Mouse (Mus musculus) forebrain, embryonic 15.5 days (tissue): ENCODE measurements around the gene Ddo. TPM values are rescaled to one million over a fixed set of nuclear protein-coding genes. Genes with fewer than 3 reads are reported as not detected.
A peak's percentile ranks its signal among the peaks of the same experiment; 100 is the strongest.

ENCODE experiments used
- ATAC-seq: fragments of 200-750 bp; cut with Nextera tagmentation; replicated peaks from 2 replicates; pipeline ENCODE4 v1.8.0; 2017; ENCODE audit warnings: mild to moderate bottlenecking, moderate TSS enrichment, moderate library complexity
- H3K27ac ChIP-seq: fragments of 300-500 bp; sonication (generic); replicated peaks from 2 replicates; pipeline ENCODE4 v1.5.1; 2015; ENCODE audit warnings: mild to moderate bottlenecking, inconsistent platforms
- H3K27me3 ChIP-seq: fragments of 300-500 bp; sonication (generic); 2 replicates; pipeline ENCODE4 v1.6.1; 2015; ENCODE audit warnings: inconsistent platforms
- H3K36me3 ChIP-seq: fragments of 300-500 bp; sonication (generic); 2 replicates; pipeline ENCODE4 v1.6.1; 2015; ENCODE audit warnings: mild to moderate bottlenecking, inconsistent platforms
- H3K4me1 ChIP-seq: fragments of 300-500 bp; sonication (generic); 2 replicates; pipeline ENCODE4 v1.6.1; 2015; ENCODE audit warnings: inconsistent platforms
- H3K4me2 ChIP-seq: fragments of 300-500 bp; sonication (generic); replicated peaks from 2 replicates; pipeline ENCODE4 v1.6.1; 2015; ENCODE audit warnings: mild to moderate bottlenecking, inconsistent platforms
- H3K4me3 ChIP-seq: fragments of 300-500 bp; sonication (generic); 2 replicates; pipeline ENCODE4 v1.5.1; 2015; ENCODE audit warnings: mild to moderate bottlenecking, inconsistent platforms
- H3K9ac ChIP-seq: fragments of 300-500 bp; sonication (generic); replicated peaks from 2 replicates; pipeline ENCODE4 v1.6.1; 2015; ENCODE audit warnings: mild to moderate bottlenecking, inconsistent platforms
- H3K9me3 ChIP-seq: fragments of 300-500 bp; sonication (generic); 2 replicates; pipeline ENCODE4 v1.6.1; 2016; ENCODE audit warnings: inconsistent platforms
- WGBS: fragments of 180-500 bp; shearing (Covaris S2); methylation state at CpG from one replicate; pipeline ENCODE4 v1.1.7; 2015; ENCODE audit warnings: mixed read lengths; 5-methylcytosine and 5-hydroxymethylcytosine counted together
- polyA plus RNA-seq: library from polyadenylated mRNA; unstranded; fragments of >200 nt; fragmentation: Nextera tagmentation; extraction: Ambion mirVana; gene quantifications from 2 replicates; pipeline ENCODE4 v1.2.1, GENCODE M21; 2015

Gene Ddo
- polyA plus RNA-seq, 1 experiment from 2014 or later, result 1.5 TPM

DNA sequence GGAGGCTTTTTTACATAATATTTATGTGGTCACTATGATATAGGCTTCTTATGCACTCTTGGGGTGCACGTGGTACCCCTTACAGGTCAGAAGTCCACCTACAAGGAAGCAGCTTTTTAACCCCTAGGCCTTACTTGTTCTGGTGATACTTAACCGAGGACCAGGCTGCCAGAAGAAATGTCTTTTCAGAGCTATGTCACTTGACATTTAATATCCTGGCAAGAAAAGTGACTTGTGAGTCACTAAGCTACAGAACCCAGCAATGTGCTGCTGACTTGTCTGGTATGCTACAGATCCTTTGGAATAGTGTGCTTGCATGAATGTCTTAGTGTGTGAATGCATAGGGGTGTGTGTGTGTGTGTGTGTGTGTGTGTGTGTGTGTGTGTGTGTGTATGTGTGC is 57.6 kb downstream of the Ddo start:
- no peaks in the 10 kb centered on the region for H3K27me3 ChIP-seq
- no peaks in the 10 kb centered on the region for H3K9me3 ChIP-seq
- H3K27ac ChIP-seq, result no peak overlapping the region
- 79% methylated on average over 2 of the region's 2 CpGs for WGBS
- H3K36me3 ChIP-seq, result no peaks in the 10 kb centered on the region
- no peak overlapping the region for H3K9ac ChIP-seq
- no peak for ATAC-seq
- peaks cover 12% of the 10 kb centered on the region for H3K4me1 ChIP-seq
- H3K4me3 ChIP-seq, result no peak overlapping the region
- no peak overlapping the region for H3K4me2 ChIP-seq

DNA sequence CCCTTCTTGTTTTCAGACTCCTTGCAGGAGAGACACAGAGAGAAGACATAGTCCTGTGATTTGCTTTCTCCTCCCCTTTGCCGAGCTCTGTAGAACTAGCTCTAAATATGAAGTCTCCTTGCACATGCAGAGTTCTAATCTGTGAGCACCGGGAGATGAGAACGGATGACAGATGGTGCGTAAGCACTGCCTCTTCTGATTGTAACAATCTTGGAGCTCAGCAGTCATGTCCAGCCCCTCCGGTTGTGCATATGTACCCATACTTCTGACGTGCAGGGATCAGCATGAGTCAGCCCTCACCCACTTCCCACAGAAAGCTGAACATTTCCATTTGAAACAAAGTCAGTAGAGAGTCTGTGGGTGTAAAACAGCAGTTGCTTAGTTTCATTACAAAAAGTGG is 58.5 kb downstream of the Ddo start:
- Histone ChIP-seq H3K4me3 (no peak overlapping the region), H3K36me3 (no peaks in the 10 kb centered on the region), H3K9me3 (no peaks in the 10 kb centered on the region), H3K27me3 (no peaks in the 10 kb centered on the region), H3K27ac (no peak overlapping the region), H3K9ac (no peak overlapping the region), H3K4me2 (no peak overlapping the region), H3K4me1 (peaks cover 7% of the 10 kb centered on the region)
- WGBS, result 69% methylated on average over 6 of the region's 6 CpGs
- no peak for ATAC-seq

- Histone ChIP-seq H3K27me3 (no peaks in the 10 kb centered on the region), H3K36me3 (no peaks in the 10 kb centered on the region), H3K4me3 (no peak overlapping the region), H3K9me3 (no peaks in the 10 kb centered on the region), H3K27ac (no peak overlapping the region), H3K9ac (no peak overlapping the region), H3K4me2 (no peak overlapping the region), H3K4me1 (peaks cover under 1% of the 10 kb centered on the region; the same call in 1 of the 2 replicates)
- 15% methylated on average over 1 of the region's 1 CpGs for WGBS
- no peak for ATAC-seq
Measured at GRCm38 (mm10) chr10:40688873-40689272, 59.1 kb downstream of the Ddo start.

DNA sequence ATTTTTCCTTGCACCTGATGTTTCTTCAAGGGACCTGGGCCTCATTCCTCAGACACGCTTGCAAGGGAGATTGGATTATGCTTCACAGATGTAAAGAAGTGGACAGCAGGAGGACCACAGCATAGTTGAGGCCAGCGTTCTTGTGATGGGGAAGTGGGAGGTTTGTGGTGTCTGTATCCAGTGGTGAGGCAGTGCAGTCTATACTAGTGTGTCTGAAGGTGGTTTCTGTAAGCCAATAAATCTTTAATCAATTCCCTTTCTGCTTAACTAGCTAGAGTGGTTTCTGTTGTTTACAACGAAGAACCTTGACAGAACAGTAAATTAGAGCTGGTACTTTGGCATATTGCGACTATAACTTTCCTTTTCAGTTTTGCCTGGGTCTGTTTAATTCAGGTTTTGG is 68.8 kb downstream of the Ddo start:
- H3K9ac ChIP-seq, result no peak overlapping the region
- ATAC-seq, result no peak
- no peaks in the 10 kb centered on the region for H3K9me3 ChIP-seq
- H3K36me3 ChIP-seq, result no peaks in the 10 kb centered on the region
- no peaks in the 10 kb centered on the region for H3K27me3 ChIP-seq
- 83% methylated on average over 4 of the region's 4 CpGs for WGBS
- no peaks in the 10 kb centered on the region for H3K4me1 ChIP-seq
- H3K4me2 ChIP-seq, result no peak overlapping the region
- no peak overlapping the region for H3K27ac ChIP-seq
- no peak overlapping the region for H3K4me3 ChIP-seq

GRCm38 (mm10) chr10:40711127-40711526 is 81.3 kb downstream of the Ddo start:
- Histone ChIP-seq H3K9ac (no peak overlapping the region), H3K27me3 (no peaks in the 10 kb centered on the region), H3K9me3 (no peaks in the 10 kb centered on the region), H3K36me3 (no peaks in the 10 kb centered on the region), H3K27ac (no peak overlapping the region; the same call in 1 of the 2 replicates), H3K4me3 (no peak overlapping the region), H3K4me1 (no peaks in the 10 kb centered on the region), H3K4me2 (no peak overlapping the region)
- ATAC-seq, result no peak
- 83% methylated on average over 7 of the region's 7 CpGs for WGBS

- 48% methylated on average over 9 of the region's 9 CpGs for WGBS
- Histone ChIP-seq H3K4me2 (no peak overlapping the region), H3K9me3 (no peaks in the 10 kb centered on the region), H3K36me3 (no peaks in the 10 kb centered on the region), H3K4me1 (0 out of 2 replicates have a peak, but pooled peaks cover 2% of the 10 kb centered on the region), H3K4me3 (no peak overlapping the region), H3K27me3 (no peaks in the 10 kb centered on the region), H3K27ac (no peak overlapping the region), H3K9ac (no peak overlapping the region)
- peak; percentile 33; the same call in 1 of the 2 replicates for ATAC-seq
Measured at GRCm38 (mm10) chr10:40713018-40713608, 83.3 kb downstream of the Ddo start.

DNA sequence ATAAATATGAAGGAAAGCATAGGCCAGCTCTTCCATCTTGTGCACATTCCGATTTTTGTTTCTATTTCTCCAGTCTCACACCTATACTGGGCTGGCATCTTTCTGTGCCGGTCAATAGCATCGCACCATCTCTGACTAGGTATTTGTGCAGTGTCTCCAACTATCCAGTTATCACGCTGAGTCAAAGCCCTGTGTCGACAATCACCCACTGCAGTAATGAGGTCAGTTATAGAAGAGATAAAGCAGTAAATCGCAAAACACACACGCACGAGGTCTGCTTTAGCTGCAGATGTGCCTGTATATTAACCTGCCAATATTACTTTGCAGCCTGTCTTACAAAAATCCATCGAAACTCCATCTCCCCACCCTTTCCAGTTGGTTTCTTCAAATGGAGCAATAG is 84.0 kb downstream of the Ddo start:
- Histone ChIP-seq H3K4me3 (no peak overlapping the region), H3K4me2 (no peak overlapping the region), H3K4me1 (0 out of 2 replicates have a peak, but pooled peaks cover 2% of the 10 kb centered on the region), H3K27ac (no peak overlapping the region), H3K27me3 (no peaks in the 10 kb centered on the region), H3K36me3 (no peaks in the 10 kb centered on the region), H3K9ac (no peak overlapping the region), H3K9me3 (no peaks in the 10 kb centered on the region)
- WGBS, result 91% methylated on average over 9 of the region's 9 CpGs
- ATAC-seq, result no peak

- no peaks in the 10 kb centered on the region for H3K36me3 ChIP-seq
Measured at GRCm38 (mm10) chr10:40715151-40715550, 85.3 kb downstream of the Ddo start.

GRCm38 (mm10) chr10:40716296-40716695 is 86.5 kb downstream of the Ddo start:
- Histone ChIP-seq H3K9me3 (no peaks in the 10 kb centered on the region), H3K4me2 (no peak overlapping the region), H3K27me3 (no peaks in the 10 kb centered on the region), H3K4me1 (0 out of 2 replicates have a peak, but pooled peaks cover 2% of the 10 kb centered on the region), H3K36me3 (no peaks in the 10 kb centered on the region), H3K4me3 (no peak overlapping the region), H3K9ac (no peak overlapping the region), H3K27ac (no peak overlapping the region)
- 65% methylated on average over 8 of the region's 8 CpGs for WGBS
- ATAC-seq, result no peak

More at GRCm38 (mm10) chr10:40715151-40715550, 85.3 kb downstream of the Ddo start:
- Histone ChIP-seq H3K9me3 (no peaks in the 10 kb centered on the region), H3K27me3 (no peaks in the 10 kb centered on the region), H3K9ac (no peak overlapping the region), H3K4me1 (0 out of 2 replicates have a peak, but pooled peaks cover 2% of the 10 kb centered on the region), H3K4me2 (no peak overlapping the region), H3K27ac (no peak overlapping the region), H3K4me3 (no peak overlapping the region)
- no peak for ATAC-seq
- WGBS, result 84% methylated on average over 4 of the region's 4 CpGs

- Histone ChIP-seq H3K9me3 (no peaks in the 10 kb centered on the region), H3K4me1 (0 out of 2 replicates have a peak, but pooled peaks cover 2% of the 10 kb centered on the region), H3K27ac (no peak overlapping the region), H3K9ac (no peak overlapping the region), H3K27me3 (no peaks in the 10 kb centered on the region), H3K4me3 (no peak overlapping the region), H3K4me2 (no peak overlapping the region), H3K36me3 (no peaks in the 10 kb centered on the region)
- ATAC-seq, result no peak
- WGBS, result 79% methylated on average over 3 of the region's 3 CpGs
Measured at GRCm38 (mm10) chr10:40716713-40717112, 86.9 kb downstream of the Ddo start.

DNA sequence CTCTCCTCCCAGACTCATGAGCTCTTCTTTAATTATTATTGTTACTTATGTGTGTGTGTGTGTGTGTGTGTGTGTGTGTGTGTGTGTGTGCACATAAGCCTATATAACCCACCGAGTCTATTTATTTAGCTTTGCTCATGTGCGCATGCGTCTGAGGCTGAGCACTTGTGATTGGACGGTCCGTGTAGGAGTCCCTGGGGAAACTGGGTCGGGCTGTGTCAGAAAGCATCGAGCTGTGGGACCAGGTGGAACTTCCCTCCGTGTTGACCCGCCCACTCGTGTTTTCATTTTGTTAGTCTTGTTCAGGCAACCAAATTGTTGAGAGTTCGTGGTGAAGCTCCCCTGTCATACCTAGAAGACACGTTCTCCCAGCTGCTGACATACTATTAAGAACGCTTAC is 88.6 kb downstream of the Ddo start:
- WGBS, result 94% methylated on average over 13 of the region's 13 CpGs
- no peak overlapping the region for H3K9ac ChIP-seq
- H3K27me3 ChIP-seq, result no peaks in the 10 kb centered on the region
- no peak overlapping the region for H3K4me2 ChIP-seq
- H3K27ac ChIP-seq, result no peak overlapping the region
- H3K4me1 ChIP-seq, result 0 out of 2 replicates have a peak, but pooled peaks cover 2% of the 10 kb centered on the region
- ATAC-seq, result no peak
- no peak overlapping the region for H3K4me3 ChIP-seq
- no peaks in the 10 kb centered on the region for H3K36me3 ChIP-seq
- H3K9me3 ChIP-seq, result no peaks in the 10 kb centered on the region

DNA sequence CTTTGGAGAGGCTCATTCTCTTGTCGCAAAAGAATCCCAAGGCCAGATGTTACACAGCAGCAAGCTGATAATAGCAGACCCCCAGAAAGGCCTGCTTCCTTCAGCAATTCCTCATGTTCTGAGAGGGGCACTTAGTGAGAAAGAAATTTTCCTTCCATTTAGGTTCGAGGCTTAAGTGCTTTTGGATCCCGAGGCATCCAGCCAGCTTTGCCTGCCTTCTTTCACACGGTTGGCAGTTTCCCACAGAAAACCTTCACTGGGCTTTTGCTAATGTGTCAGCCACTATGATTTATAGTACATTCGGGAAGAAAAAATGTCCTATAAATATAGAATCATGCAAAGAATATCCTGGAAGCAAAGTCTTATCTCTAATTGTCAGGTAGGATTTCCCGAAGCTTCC is 89.3 kb downstream of the Ddo start:
- WGBS, result 69% methylated on average over 6 of the region's 6 CpGs
- Histone ChIP-seq H3K27me3 (no peaks in the 10 kb centered on the region), H3K4me3 (no peak overlapping the region), H3K4me1 (0 out of 2 replicates have a peak, but pooled peaks cover 2% of the 10 kb centered on the region), H3K36me3 (no peaks in the 10 kb centered on the region), H3K27ac (no peak overlapping the region), H3K9ac (no peak overlapping the region), H3K9me3 (no peaks in the 10 kb centered on the region), H3K4me2 (no peak overlapping the region)
- ATAC-seq, result no peak

DNA sequence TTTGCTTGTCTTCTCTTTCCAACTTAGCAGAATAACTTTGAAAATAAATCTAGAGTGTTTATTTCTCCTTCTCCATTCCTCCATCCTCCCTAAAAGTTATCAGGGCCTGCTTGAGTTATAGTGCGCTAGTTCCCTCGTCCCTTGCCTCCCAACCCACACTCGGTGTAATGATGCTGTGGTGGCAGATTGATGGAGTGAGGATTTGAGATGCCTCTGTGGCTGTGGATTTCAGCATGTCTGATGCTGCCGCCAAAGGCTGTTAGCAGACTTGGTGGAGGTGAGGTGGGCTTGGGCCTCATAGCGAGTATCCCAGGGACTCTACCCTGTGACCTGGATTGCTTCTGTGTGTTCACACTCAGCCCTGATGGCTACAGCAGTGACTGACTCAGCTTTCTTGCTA is 91.1 kb downstream of the Ddo start:
- Histone ChIP-seq H3K4me3 (no peak overlapping the region), H3K9ac (no peak overlapping the region), H3K27ac (no peak overlapping the region), H3K36me3 (no peaks in the 10 kb centered on the region), H3K27me3 (no peaks in the 10 kb centered on the region), H3K9me3 (no peaks in the 10 kb centered on the region), H3K4me1 (peaks cover 8% of the 10 kb centered on the region; the same call in 1 of the 2 replicates), H3K4me2 (no peak overlapping the region)
- ATAC-seq, result no peak
- 87% methylated on average over 5 of the region's 5 CpGs for WGBS
